Mouse (Mus musculus): ENCODE data around the gene Syn3.

- TF ChIP-seq CTCF (IDR thresholded peaks at IDR 0.05; ENCODE audit: borderline replicate concordance, extremely low read depth, insufficient read depth, insufficient read length): no peak
- TF ChIP-seq POLR2A (IDR thresholded peaks at IDR 0.05; ENCODE audit: borderline replicate concordance, extremely low read depth, insufficient read depth, insufficient read length, poor library complexity, severe bottlenecking): no peak
These were observed 325.4 kb downstream of the Syn3 start for GRCm38 (mm10) chr10:86173284-86173683.
